Mouse (Mus musculus): ENCODE measurements around the gene Deaf1.

The Deaf1 gene

GRCm38 (mm10) chr7:141339215-141339920 lies 11.9 kb upstream of the Deaf1 start:
- no peak for DNase-seq (ENCODE audit: extremely low read depth, low read depth)

GRCm38 (mm10) chr7:141338576-141339131 lies 11.2 kb upstream of the Deaf1 start, which contains the start of gene Eps8l2:
Gene Eps8l2, plus strand, starts transcription at chr7:141338880.
- DNase-seq (ENCODE audit: extremely low read depth, low read depth), result no peak

GRCm38 (mm10) chr7:141337716-141338416 lies 10.4 kb upstream of the Deaf1 start:
- DNase-seq (ENCODE audit: extremely low read depth, low read depth), result no peak

GRCm38 (mm10) chr7:141336296-141336695 lies 8.8 kb upstream of the Deaf1 start:
- DNase-seq (ENCODE audit: extremely low read depth, low read depth), result no peak

- no peak for DNase-seq (ENCODE audit: extremely low read depth, low read depth)
Observed at GRCm38 (mm10) chr7:141335682-141336081, 8.2 kb upstream of the Deaf1 start.

- no peak for DNase-seq (ENCODE audit: extremely low read depth, low read depth)
Observed at GRCm38 (mm10) chr7:141335044-141335579, 7.6 kb upstream of the Deaf1 start.

- DNase-seq (ENCODE audit: extremely low read depth, low read depth), result no peak
Observed at GRCm38 (mm10) chr7:141331990-141332389, 4.5 kb upstream of the Deaf1 start.

GRCm38 (mm10) chr7:141330706-141331105 lies 3.2 kb upstream of the Deaf1 start:
- DNase-seq (ENCODE audit: extremely low read depth, low read depth), result no peak

- DNase-seq (ENCODE audit: extremely low read depth, low read depth), result peak; percentile 23
Observed at GRCm38 (mm10) chr7:141328373-141328990, 992 bp upstream of the Deaf1 start.

GRCm38 (mm10) chr7:141326546-141327446 lies 694 bp downstream of the Deaf1 start:
- no peak for DNase-seq (ENCODE audit: extremely low read depth, low read depth)

GRCm38 (mm10) chr7:141324686-141325085 lies 2.8 kb downstream of the Deaf1 start:
- DNase-seq (ENCODE audit: extremely low read depth, low read depth), result no peak

- DNase-seq (ENCODE audit: extremely low read depth, low read depth), result no peak
Observed at GRCm38 (mm10) chr7:141319446-141319845, 8.0 kb downstream of the Deaf1 start.

GRCm38 (mm10) chr7:141317619-141318132 lies 9.8 kb downstream of the Deaf1 start:
- no peak for DNase-seq (ENCODE audit: extremely low read depth, low read depth)

GRCm38 (mm10) chr7:141315974-141316373 lies 11.5 kb downstream of the Deaf1 start:
- no peak for DNase-seq (ENCODE audit: extremely low read depth, low read depth)

GRCm38 (mm10) chr7:141315076-141315475 lies 12.4 kb downstream of the Deaf1 start:
- no peak for DNase-seq (ENCODE audit: extremely low read depth, low read depth)

GRCm38 (mm10) chr7:141314416-141314815 lies 13.1 kb downstream of the Deaf1 start:
- no peak for DNase-seq (ENCODE audit: extremely low read depth, low read depth)

GRCm38 (mm10) chr7:141304537-141304936 lies 23.0 kb downstream of the Deaf1 start:
- no peak for DNase-seq (ENCODE audit: extremely low read depth, low read depth)

- no peak for DNase-seq (ENCODE audit: extremely low read depth, low read depth)
Observed at GRCm38 (mm10) chr7:141302702-141303268, 24.7 kb downstream of the Deaf1 start.

GRCm38 (mm10) chr7:141301386-141301785 lies 26.1 kb downstream of the Deaf1 start:
- no peak for DNase-seq (ENCODE audit: extremely low read depth, low read depth)

GRCm38 (mm10) chr7:141299175-141299574 lies 28.3 kb downstream of the Deaf1 start:
- no peak for DNase-seq (ENCODE audit: extremely low read depth, low read depth)

Data from MEL-GATA-1-ER (cell line).